Mouse (Mus musculus) CH12.LX (cell line): ENCODE results near the gene Fstl4.

Experiments used
- CHD2 ChIP-seq: IDR thresholded peaks from 2 replicates; pipeline ENCODE4 v1.6.1; 2011; ENCODE audit warnings: low read length, improper control_type of control experiment
- CTCF ChIP-seq, 2 experiments: IDR thresholded peaks in 1 of 2; conservative IDR thresholded peaks in 1 of 2; 2 replicates each; pipeline ENCODE4 v1.5.1; 2011 to 2012; ENCODE audit warnings: low read depth in 2 of 2, low read length in 2 of 2, improper control_type of control experiment in 1 of 2, inconsistent platforms in 1 of 2, mild to moderate bottlenecking in 1 of 2, moderate library complexity in 1 of 2
- EP300 ChIP-seq: IDR thresholded peaks from 2 replicates; pipeline ENCODE4 v1.6.1; 2011; ENCODE audit warnings: low read length, improper control_type of control experiment
- JUN ChIP-seq: IDR thresholded peaks from 2 replicates; pipeline ENCODE4 v1.6.1; 2011; ENCODE audit warnings: low read depth, mild to moderate bottlenecking, low read length, improper control_type of control experiment, moderate library complexity; ENCODE audit not compliant: insufficient read depth
- JUND ChIP-seq: conservative IDR thresholded peaks from 2 replicates; pipeline ENCODE4 v1.6.1; 2011; ENCODE audit warnings: low read depth, low read length, improper control_type of control experiment
- MAX ChIP-seq: IDR thresholded peaks from 2 replicates; pipeline ENCODE4 v1.6.1; 2011; ENCODE audit warnings: low read length, improper control_type of control experiment
- MEF2A ChIP-seq: IDR thresholded peaks from 2 replicates; pipeline ENCODE4 v1.6.1; 2014; ENCODE audit warnings: low read depth, mild to moderate bottlenecking, inconsistent platforms, low read length, improper control_type of control experiment, borderline replicate concordance
- POLR2A ChIP-seq: IDR thresholded peaks from 2 replicates; pipeline ENCODE4 v1.6.1; 2011; ENCODE audit warnings: low read depth, mild to moderate bottlenecking, improper control_type of control experiment, low read length
- TBP ChIP-seq: conservative IDR thresholded peaks from 2 replicates; pipeline ENCODE4 v1.6.1; 2011; ENCODE audit warnings: low read depth, low read length, improper control_type of control experiment
- ZC3H11A ChIP-seq: IDR thresholded peaks from 2 replicates; pipeline ENCODE4 v1.6.1; 2012; ENCODE audit warnings: low read depth, mild to moderate bottlenecking, inconsistent platforms, low read length, improper control_type of control experiment

DNA sequence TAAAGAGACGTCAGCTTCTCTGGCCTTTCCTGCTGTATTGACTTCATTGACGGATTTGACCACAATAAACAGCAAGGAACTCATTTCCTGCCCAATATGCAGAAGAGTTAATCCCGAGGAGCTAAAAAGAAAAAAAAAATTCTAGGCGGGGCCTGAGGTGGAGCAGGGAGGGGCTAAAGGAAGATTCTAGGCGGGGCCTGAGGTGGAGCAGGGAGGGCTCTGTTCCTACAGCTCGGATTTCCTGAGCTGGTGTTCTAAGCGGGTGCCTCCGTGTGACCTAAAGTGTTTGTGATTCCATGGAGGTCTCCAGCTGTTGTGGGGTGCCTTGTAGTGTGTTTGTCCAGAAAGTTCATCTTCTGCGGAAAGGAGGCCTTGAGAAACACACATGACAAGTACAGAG, 25.2 kb upstream of the Fstl4 start:
- TF ChIP-seq CTCF (conservative IDR thresholded peaks at IDR 0.05 in 1 of 2, IDR thresholded peaks at IDR 0.05 in 1 of 2; ENCODE audit: low read depth in 2 of 2, low read length in 2 of 2) (no peak), CHD2 (no peak), MEF2A (no peak), POLR2A (no peak), MAX (no peak), JUN (no peak), JUND (no peak), TBP (no peak), EP300 (no peak), ZC3H11A (no peak)
